Mouse (Mus musculus) forebrain, embryonic 14.5 days (tissue): ENCODE data around the gene Kbtbd6. TPM values are rescaled to one million over a fixed set of nuclear protein-coding genes. Genes with fewer than 3 reads are reported as not detected.
A peak's percentile ranks its signal among the peaks of the same experiment; 100 is the strongest.
"Not testable (repeated sequence)": the region's sequence is repeated elsewhere in the genome, so short reads cannot be mapped to it uniquely, and the experiment has no call there.

Source experiments
- ATAC-seq: fragments of 200-750 bp; cut with Nextera tagmentation; 2 replicates; pipeline ENCODE4 v1.8.0; 2017; ENCODE audit warnings: mild to moderate bottlenecking, moderate library complexity
- DNase-seq: peaks from one replicate; pipeline ENCODE4 v3.0.0-alpha.2; 2015; ENCODE audit warnings: low spot score
- H3K27ac ChIP-seq: fragments of 300-500 bp; sonication (generic); 2 replicates; pipeline ENCODE4 v1.5.1; 2014; ENCODE audit warnings: low read depth, mild to moderate bottlenecking, control low read depth, low read length, moderate library complexity
- H3K27me3 ChIP-seq: fragments of 300-500 bp; sonication (generic); replicated peaks from 2 replicates; pipeline ENCODE4 v1.6.1; 2014; ENCODE audit warnings: low read length, control low read depth, mixed read lengths; ENCODE audit not compliant: control insufficient read depth, insufficient read depth
- H3K36me3 ChIP-seq: fragments of 300-500 bp; sonication (generic); 2 replicates; pipeline ENCODE4 v1.6.1; 2014; ENCODE audit warnings: low read length, control low read depth; ENCODE audit not compliant: control insufficient read depth, insufficient read depth
- H3K4me1 ChIP-seq: fragments of 300-500 bp; sonication (generic); 2 replicates; pipeline ENCODE4 v1.6.1; 2014; ENCODE audit warnings: antibody characterized with exemption, low read length, control low read depth; ENCODE audit not compliant: control insufficient read depth, insufficient read depth
- H3K4me2 ChIP-seq: fragments of 300-500 bp; sonication (generic); 2 replicates; pipeline ENCODE4 v1.6.1; 2014; ENCODE audit warnings: mild to moderate bottlenecking, control low read depth, low read length
- H3K4me3 ChIP-seq: fragments of 300-500 bp; sonication (generic); 2 replicates; pipeline ENCODE4 v1.5.1; 2014; ENCODE audit warnings: low read depth, low read length, control low read depth
- H3K9ac ChIP-seq: fragments of 300-500 bp; sonication (generic); 2 replicates; pipeline ENCODE4 v1.6.1; 2014; ENCODE audit warnings: mild to moderate bottlenecking, low read length, control low read depth, moderate library complexity
- H3K9me3 ChIP-seq: fragments of 300-500 bp; sonication (generic); replicated peaks from 2 replicates; pipeline ENCODE4 v1.6.1; 2016; ENCODE audit warnings: low read length, control low read depth, mixed read lengths; ENCODE audit not compliant: control insufficient read depth
- WGBS: fragments of 180-500 bp; shearing (Covaris S2); extraction: QIAGEN DNeasy Blood & Tissue Kit; methylation state at CpG from one replicate; pipeline ENCODE4 v1.1.7; 2014; 5-methylcytosine and 5-hydroxymethylcytosine counted together
- polyA plus RNA-seq: library from polyadenylated mRNA; unstranded; fragments of >200 nt; fragmentation: Nextera tagmentation; extraction: Ambion mirVana; gene quantifications from 2 replicates; pipeline ENCODE4 v1.2.1, GENCODE M21; 2014

The Kbtbd6 gene
- 3.0 and 3.1 TPM in 2 replicates for polyA plus RNA-seq

DNA sequence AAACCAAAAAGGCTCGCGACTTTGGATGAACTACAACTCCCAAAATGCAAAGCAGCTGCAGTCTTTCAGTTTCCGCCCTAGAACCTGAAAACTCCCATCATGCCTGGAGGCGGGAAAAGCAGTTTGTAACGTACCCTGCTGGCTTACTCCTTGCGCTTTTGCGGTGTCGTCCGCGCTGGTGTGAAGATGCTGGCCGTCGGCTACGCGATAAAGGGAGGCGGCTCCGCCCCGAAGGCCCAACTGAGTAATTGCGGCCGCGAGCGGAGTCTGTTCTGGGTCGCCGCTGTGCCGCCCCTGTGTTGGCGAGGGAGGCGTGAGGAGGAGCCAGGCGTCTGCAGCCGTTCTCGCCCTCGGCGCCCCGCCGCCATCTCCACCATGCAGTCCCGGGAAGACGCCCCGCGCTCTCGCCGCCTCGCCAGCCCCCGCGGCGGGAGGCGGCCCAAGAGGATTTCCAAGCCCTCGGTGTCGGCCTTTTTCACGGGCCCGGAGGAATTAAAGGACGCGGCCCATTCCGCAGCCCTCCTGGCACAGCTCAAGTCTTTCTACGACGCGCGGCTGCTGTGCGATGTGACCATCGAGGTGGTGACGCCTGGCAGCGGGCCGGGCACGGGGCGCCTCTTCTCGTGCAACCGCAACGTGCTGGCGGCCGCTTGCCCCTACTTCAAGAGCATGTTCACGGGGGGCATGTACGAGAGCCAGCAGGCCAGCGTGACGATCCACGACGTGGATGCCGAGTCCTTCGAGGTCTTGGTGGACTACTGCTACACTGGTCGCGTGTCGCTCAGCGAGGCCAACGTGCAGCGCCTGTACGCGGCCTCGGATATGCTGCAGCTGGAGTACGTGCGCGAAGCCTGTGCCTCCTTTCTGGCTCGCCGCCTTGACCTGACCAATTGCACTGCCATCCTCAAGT lies at the start of gene Kbtbd6:
Gene Kbtbd6, plus strand, starts transcription at position 155 of the 910 bp plus-strand sequence.
- WGBS, result 9% methylated on average over 37 of the region's 89 CpGs
- Histone ChIP-seq H3K27ac (peak within 1 kb of the TSS; percentile 48; the same call in 1 of the 2 replicates), H3K4me3 (peak within 1 kb of the TSS; percentile 48), H3K9ac (peak within 1 kb of the TSS; percentile 57), H3K4me2 (peak within 1 kb of the TSS; percentile 61)
- not testable (repeated sequence) for H3K27me3 ChIP-seq, H3K36me3 ChIP-seq, H3K9me3 ChIP-seq, H3K4me1 ChIP-seq
- peak; percentile 92 for ATAC-seq
- peak; percentile 98 for DNase-seq

DNA sequence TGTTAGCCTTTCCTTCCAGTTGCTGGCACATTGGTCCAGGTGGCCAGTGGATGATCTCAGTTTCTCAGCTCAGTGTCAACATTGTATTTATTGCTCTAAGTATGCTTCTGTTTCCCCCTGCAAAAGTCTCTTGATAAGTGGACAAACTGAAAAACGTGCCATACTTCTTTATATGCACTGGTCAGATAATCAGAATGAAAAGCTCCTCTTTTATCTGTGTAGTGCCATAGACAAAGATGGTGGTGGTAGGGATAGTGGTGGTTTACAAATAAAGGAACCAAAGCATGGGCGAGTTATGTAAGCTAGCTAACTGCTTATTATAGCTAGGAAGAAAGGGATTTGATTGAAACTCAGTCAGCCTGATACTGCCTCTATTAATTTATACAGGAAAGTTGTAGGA lies 44.0 kb upstream of the Kbtbd6 start:
- no peak overlapping the region for H3K4me2 ChIP-seq
- no peak overlapping the region for H3K4me3 ChIP-seq
- no peaks in the 10 kb centered on the region for H3K27me3 ChIP-seq
- no peak overlapping the region for H3K27ac ChIP-seq
- no peaks in the 10 kb centered on the region for H3K4me1 ChIP-seq
- no peaks in the 10 kb centered on the region for H3K9me3 ChIP-seq
- DNase-seq (no peak), ATAC-seq (no peak)
- WGBS, result 77% methylated on average over 2 of the region's 2 CpGs
- H3K9ac ChIP-seq, result no peak overlapping the region
- H3K36me3 ChIP-seq, result peaks cover 15% of the 10 kb centered on the region; the same call in 1 of the 2 replicates

DNA sequence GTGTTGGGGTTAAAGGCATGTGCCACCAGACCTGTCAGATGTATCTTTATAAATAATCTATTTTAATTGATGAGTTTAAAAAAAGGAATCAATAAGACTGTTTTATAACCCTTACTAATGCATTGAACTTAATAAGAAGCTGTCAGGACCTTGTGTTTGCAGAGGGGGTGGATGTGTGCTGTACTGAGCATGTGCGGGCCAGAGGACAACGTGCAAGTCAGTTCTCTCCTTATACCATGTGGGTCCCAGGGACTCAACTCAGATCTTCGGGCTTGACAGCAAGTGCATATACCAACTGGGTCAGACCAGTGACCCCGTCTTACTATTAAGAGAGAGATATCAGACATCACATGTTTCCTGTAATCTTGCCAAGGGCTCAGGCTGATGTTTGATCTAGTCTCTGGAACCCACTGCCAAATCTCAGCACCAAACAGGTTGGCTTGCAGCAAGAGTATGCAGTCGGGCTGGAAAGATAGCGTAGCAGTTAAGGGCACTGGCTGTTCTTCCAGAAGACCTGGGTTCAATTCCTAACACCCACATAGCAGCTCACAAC lies 42.3 kb upstream of the Kbtbd6 start:
- no peak for DNase-seq
- H3K4me3 ChIP-seq, result no peak overlapping the region
- H3K27ac ChIP-seq, result no peak overlapping the region
- WGBS, result 93% methylated on average over 6 of the region's 6 CpGs
- peaks cover 19% of the 10 kb centered on the region; the same call in 1 of the 2 replicates for H3K36me3 ChIP-seq
- H3K4me2 ChIP-seq, result no peak overlapping the region
- no peaks in the 10 kb centered on the region for H3K27me3 ChIP-seq
- ATAC-seq, result no peak
- H3K9ac ChIP-seq, result no peak overlapping the region
- H3K9me3 ChIP-seq, result no peaks in the 10 kb centered on the region
- H3K4me1 ChIP-seq, result no peaks in the 10 kb centered on the region

DNA sequence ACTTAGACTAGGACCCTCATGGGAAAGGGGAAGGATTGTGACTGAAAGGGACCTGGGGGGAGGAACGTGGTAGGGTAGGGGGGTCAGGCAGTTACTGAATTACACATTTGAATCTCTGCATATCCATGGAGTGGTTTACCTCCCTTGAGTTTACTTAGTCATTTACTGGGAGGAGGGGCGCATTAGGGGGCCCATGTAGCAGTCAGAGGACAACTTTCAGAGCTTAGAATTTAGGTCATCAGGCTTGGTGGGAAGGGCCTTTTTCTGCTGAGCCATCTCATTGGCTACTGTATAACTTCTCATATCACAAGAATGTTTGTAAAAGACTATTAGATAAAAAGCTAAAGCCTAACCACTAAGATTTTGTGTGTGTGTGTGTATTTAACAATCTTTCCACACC lies 41.0 kb upstream of the Kbtbd6 start:
- no peak overlapping the region for H3K4me2 ChIP-seq
- no peak overlapping the region for H3K27ac ChIP-seq
- H3K27me3 ChIP-seq, result no peaks in the 10 kb centered on the region
- ATAC-seq (no peak), DNase-seq (no peak)
- WGBS, result 78% methylated on average over 2 of the region's 2 CpGs
- H3K4me3 ChIP-seq, result no peak overlapping the region
- peaks cover 19% of the 10 kb centered on the region; the same call in 1 of the 2 replicates for H3K36me3 ChIP-seq
- H3K4me1 ChIP-seq, result no peaks in the 10 kb centered on the region
- H3K9ac ChIP-seq, result no peak overlapping the region
- no peaks in the 10 kb centered on the region for H3K9me3 ChIP-seq

DNA sequence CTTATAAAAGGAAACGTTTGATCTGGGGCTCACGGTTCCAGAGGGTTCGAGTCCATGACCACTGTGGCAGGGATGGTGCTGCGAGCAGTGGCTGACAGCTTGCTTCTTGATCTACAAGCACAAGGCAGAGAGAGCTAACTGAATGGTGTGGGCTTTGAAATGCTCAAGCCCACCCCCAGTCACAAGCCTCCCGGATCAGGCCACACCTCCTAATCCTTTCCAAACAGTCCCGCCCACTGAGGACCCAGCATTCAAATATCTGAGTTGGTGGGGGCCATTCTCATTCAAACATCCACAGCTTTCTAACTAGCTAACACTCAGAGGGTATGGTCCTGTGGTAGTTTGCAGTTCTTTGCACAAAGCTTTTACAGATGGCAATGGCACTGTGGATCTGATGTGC lies 38.5 kb upstream of the Kbtbd6 start:
- ATAC-seq (no peak), DNase-seq (no peak)
- Histone ChIP-seq H3K4me3 (no peak overlapping the region), H3K9me3 (no peaks in the 10 kb centered on the region), H3K27me3 (no peaks in the 10 kb centered on the region), H3K4me1 (no peaks in the 10 kb centered on the region), H3K27ac (no peak overlapping the region), H3K4me2 (no peak overlapping the region), H3K9ac (no peak overlapping the region), H3K36me3 (peaks cover 9% of the 10 kb centered on the region; the same call in 1 of the 2 replicates)
- WGBS, result 85% methylated on average over 6 of the region's 6 CpGs

DNA sequence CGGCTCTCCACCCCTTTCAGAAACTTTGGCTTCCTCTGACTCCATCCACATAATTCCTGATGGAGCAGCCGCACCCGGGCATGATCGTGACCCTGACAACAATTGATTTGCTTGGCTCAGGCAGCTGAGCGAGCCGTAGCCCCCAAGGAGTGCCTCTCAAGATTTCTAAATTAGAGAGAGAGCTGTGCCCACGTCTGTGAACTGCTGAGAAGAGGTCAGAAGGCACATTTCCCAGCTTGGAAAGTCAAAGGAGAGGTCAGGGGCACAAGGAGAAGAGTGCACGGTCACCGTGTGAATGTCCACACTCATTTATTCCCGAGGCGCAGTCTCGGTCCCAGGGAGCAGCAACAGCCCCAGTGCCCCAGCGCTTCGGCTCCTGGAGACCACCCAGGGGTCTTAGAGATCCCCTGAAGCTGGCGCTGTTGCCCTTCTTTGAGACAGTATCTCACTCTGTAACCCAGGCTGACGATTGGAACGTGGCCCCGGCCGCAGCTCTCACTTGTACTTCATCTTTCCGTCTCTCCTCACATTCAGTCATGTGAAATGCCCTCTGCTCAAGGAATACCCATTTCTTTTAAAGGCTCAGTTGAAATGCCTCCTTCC lies 31.5 kb upstream of the Kbtbd6 start:
- no peaks in the 10 kb centered on the region for H3K4me1 ChIP-seq
- no peaks in the 10 kb centered on the region for H3K9me3 ChIP-seq
- no peak overlapping the region for H3K4me2 ChIP-seq
- H3K36me3 ChIP-seq, result peaks cover 8% of the 10 kb centered on the region; the same call in 1 of the 2 replicates
- H3K4me3 ChIP-seq, result no peak overlapping the region
- ATAC-seq (0 out of 2 replicates have a peak, but pooled peaks have one; percentile 29), DNase-seq (no peak)
- H3K9ac ChIP-seq, result no peak overlapping the region
- no peak overlapping the region for H3K27ac ChIP-seq
- WGBS, result 73% methylated on average over 20 of the region's 20 CpGs
- H3K27me3 ChIP-seq, result no peaks in the 10 kb centered on the region

DNA sequence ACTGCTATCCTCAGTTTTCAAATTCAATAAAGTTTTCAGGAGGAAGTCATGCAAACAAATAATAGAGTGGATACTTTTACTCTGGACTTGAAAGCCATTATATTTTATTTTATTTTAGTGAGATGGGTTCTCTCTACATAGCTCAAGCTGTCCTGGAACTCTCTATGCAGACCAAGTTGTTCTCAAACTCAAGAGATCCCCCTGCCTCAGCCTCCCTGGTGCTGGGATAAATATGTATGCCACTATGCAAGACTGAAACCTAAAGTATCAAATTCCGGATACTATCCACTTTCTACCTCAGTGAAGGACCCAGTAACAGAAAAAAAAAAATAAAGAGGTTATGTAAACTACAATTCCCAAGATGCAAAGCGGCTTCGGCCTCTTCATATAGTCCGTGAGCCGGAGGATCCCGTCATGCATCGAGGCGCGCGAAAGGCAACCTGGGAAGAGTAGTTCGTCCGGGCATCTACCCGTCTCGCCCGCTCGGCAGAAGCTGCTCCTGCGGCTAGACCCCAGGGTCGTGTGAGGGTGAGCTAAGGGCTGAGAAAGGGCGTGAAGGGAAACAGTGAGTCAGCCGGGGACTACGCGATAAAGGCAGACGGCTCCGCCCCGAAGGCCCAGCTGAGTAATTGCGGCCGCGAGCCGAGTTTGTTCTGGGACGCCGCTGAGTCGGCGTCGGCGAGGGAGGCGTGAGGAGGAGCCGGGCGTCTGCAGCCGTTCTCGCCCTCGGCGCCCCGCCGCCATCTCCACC lies 25.5 kb upstream of the Kbtbd6 start, which contains the start of gene Kbtbd7:
Gene Kbtbd7, plus strand, starts transcription at position 533 of the 751 bp plus-strand sequence.
- Histone ChIP-seq H3K9ac (peak within 1 kb of the TSS; percentile 70), H3K9me3 (peaks cover 7% of the 10 kb centered on the region; the same call in 1 of the 2 replicates), H3K4me1 (no peaks in the 10 kb centered on the region), H3K27me3 (no peaks in the 10 kb centered on the region), H3K4me2 (peak within 1 kb of the TSS; percentile 43), H3K4me3 (peak within 1 kb of the TSS; percentile 51), H3K36me3 (no peaks in the 10 kb centered on the region), H3K27ac (peak within 1 kb of the TSS; percentile 78)
- ATAC-seq (peak; percentile 100), DNase-seq (peak; percentile 98)
- WGBS, result under 1% methylated on average over 40 of the region's 44 CpGs

DNA sequence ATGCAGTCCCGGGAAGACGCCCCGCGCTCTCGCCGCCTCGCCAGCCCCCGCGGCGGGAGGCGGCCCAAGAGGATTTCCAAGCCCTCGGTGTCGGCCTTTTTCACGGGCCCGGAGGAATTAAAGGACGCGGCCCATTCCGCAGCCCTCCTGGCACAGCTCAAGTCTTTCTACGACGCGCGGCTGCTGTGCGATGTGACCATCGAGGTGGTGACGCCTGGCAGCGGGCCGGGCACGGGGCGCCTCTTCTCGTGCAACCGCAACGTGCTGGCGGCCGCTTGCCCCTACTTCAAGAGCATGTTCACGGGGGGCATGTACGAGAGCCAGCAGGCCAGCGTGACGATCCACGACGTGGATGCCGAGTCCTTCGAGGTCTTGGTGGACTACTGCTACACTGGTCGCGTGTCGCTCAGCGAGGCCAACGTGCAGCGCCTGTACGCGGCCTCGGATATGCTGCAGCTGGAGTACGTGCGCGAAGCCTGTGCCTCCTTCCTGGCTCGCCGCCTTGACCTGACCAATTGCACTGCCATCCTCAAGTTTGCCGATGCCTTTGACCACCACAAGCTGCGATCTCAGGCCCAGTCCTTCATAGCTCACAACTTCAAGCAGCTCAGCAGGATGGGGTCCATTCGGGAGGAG lies 24.8 kb upstream of the Kbtbd6 start:
- not testable (repeated sequence) for DNase-seq, H3K36me3 ChIP-seq, H3K9me3 ChIP-seq, H3K27me3 ChIP-seq, H3K4me1 ChIP-seq
- Histone ChIP-seq H3K4me2 (peak overlapping the region; percentile 43), H3K4me3 (peak overlapping the region; percentile 51), H3K27ac (peak overlapping the region; percentile 78; the same call in 1 of the 2 replicates), H3K9ac (peak overlapping the region; percentile 70)
- 85% methylated on average over 4 of the region's 59 CpGs for WGBS
- peak; percentile 58 for ATAC-seq
